Mouse (Mus musculus) olfactory bulb, adult 2 months (tissue): ENCODE measurements around the gene Rufy1.
"Not testable (repeated sequence)": the region's sequence is repeated elsewhere in the genome, so short reads cannot be mapped to it uniquely, and the experiment has no call there.

Source experiments
- CTCF ChIP-seq: fragments of 200-500 bp; IDR thresholded peaks from 2 replicates; pipeline ENCODE4 v1.5.1; 2012; ENCODE audit warnings: low read depth, mild to moderate bottlenecking, low read length, moderate library complexity; ENCODE audit not compliant: insufficient read depth
- POLR2A ChIP-seq: fragments of 200-500 bp; IDR thresholded peaks from 2 replicates; pipeline ENCODE4 v1.6.1; 2012; ENCODE audit warnings: mild to moderate bottlenecking, low read depth, low read length, moderate library complexity; ENCODE audit not compliant: insufficient read depth

- TF ChIP-seq CTCF, POLR2A: not testable (repeated sequence)
Observed at GRCm38 (mm10) chr11:50448163-50448562, 17.2 kb upstream of the Rufy1 start.
